Mouse (Mus musculus): ENCODE measurements around the gene Nup62. TPM values are rescaled to one million over a fixed set of nuclear protein-coding genes. Genes with fewer than 3 reads are reported as not detected.

The Nup62 gene
- polyA plus RNA-seq, 1 experiment: 59.4 TPM

DNA sequence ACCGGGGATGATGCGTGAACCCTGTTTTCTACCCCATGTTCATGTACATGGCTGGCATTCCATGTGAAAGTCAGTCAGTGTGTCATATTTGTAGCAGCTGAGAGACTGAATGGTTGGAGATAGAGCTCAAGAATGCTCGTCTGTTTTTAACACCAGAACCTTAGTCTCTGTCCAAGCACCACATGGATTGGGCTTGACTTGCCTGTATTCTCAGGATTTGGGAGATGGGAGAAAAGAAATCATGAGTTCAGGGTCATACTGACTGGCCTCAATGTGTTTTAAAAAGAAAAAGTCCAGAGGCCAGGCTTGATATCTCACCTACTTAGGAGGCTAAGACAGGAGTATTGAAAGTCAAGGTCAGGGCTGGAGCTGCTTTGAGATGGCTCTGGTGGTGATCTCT, 1.6 kb downstream of the Nup62 start:
- H3K36me3 ChIP-seq (replicated peaks; ENCODE audit: low read length): peaks cover 63% of the 10 kb centered on the region
- peak overlapping the region; percentile 98 for H3K4me3 ChIP-seq (replicated peaks)
- no peaks in the 10 kb centered on the region for H3K9me3 ChIP-seq
- no peaks in the 10 kb centered on the region for H3K27me3 ChIP-seq (replicated peaks)
- no peak for TF ChIP-seq GATA1 (IDR thresholded peaks at IDR 0.05; ENCODE audit: borderline replicate concordance, low read length)
- no peak for TF ChIP-seq FLI1 (IDR thresholded peaks at IDR 0.05; ENCODE audit: low read length)
- H3K4me1 ChIP-seq: peaks cover 75% of the 10 kb centered on the region

DNA sequence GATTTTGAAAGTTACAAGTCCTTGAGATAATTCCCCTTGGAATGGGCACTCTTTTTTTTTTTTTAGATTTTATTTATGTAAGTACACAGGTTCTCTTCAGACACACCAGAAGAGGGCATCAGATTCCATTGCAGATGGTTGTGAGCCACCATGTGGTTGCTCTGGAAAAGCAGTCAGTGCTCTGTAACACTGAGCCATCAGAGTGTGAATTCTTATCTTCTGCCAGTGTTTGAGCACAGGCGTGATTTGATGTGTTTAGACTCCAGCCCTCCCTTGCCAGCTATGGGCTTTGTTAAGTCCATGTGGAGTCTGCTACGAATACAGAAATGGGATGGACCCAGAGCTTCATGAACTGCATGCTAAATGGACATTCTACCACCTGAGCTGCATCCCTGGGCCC, 2.3 kb downstream of the Nup62 start:
- no peak for TF ChIP-seq GATA1 (IDR thresholded peaks at IDR 0.05; ENCODE audit: borderline replicate concordance, low read length)
- no peak for TF ChIP-seq FLI1 (IDR thresholded peaks at IDR 0.05; ENCODE audit: low read length)
- Histone ChIP-seq H3K9me3 (no peaks in the 10 kb centered on the region), H3K4me1 (peaks cover 75% of the 10 kb centered on the region), H3K27me3 (replicated peaks) (no peaks in the 10 kb centered on the region), H3K4me3 (replicated peaks) (peak overlapping the region; percentile 98), H3K36me3 (replicated peaks; ENCODE audit: low read length) (peaks cover 62% of the 10 kb centered on the region)

DNA sequence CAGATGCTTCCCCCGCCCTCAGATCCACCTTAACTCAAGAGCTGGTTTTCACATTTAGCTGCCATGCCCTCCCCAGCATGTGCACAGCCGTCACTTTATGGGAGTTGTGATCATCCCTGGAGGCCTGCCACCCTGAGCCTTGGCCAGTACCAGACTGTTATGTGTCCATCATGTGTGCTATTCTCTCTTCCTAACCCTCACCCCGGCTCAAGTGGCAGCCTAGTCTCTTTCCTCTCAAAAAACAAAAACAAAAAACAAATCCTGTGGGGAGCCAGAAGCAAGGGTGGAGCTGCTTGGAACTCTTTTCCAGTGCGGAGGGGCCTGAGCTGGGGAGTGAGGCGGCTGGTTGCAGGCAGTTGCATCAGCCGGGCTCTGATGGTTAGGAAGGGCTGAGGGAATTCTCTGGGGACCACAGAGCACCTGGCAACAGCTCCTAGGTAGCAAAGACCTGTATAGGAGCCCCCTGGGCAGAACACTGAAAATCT, 2.9 kb downstream of the Nup62 start:
- peak overlapping the region; percentile 98 for H3K4me3 ChIP-seq (replicated peaks)
- peaks cover 82% of the 10 kb centered on the region for H3K4me1 ChIP-seq
- no peaks in the 10 kb centered on the region for H3K27me3 ChIP-seq (replicated peaks)
- H3K9me3 ChIP-seq: no peaks in the 10 kb centered on the region
- peaks cover 62% of the 10 kb centered on the region for H3K36me3 ChIP-seq (replicated peaks; ENCODE audit: low read length)
- no peak for TF ChIP-seq GATA1 (IDR thresholded peaks at IDR 0.05; ENCODE audit: borderline replicate concordance, low read length)
- no peak for TF ChIP-seq FLI1 (IDR thresholded peaks at IDR 0.05; ENCODE audit: low read length)

DNA sequence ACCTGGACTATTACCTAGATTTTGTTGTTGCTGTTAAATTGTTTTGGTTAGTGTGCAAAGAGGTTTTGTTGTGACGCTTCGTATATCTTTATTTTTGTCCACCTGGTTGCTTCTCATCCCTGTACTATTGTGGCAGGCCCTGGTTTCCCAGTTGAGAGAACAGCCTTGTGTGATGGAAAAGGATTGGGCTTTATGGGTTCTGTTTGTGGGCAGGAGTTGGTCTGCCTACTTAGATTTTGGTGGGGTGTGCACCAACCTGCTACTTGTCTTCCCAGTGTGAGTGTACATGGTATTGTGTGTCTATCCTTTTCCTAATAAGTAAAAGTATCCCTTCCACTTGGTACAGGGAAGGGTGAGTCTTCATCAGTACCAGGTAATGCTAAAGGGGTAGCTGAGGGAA, 3.5 kb downstream of the Nup62 start:
- Histone ChIP-seq H3K9me3 (no peaks in the 10 kb centered on the region), H3K36me3 (replicated peaks; ENCODE audit: low read length) (peaks cover 58% of the 10 kb centered on the region), H3K27me3 (replicated peaks) (no peaks in the 10 kb centered on the region), H3K4me3 (replicated peaks) (peak overlapping the region; percentile 98), H3K4me1 (peaks cover 82% of the 10 kb centered on the region)
- no peak for TF ChIP-seq GATA1 (IDR thresholded peaks at IDR 0.05; ENCODE audit: borderline replicate concordance, low read length)
- TF ChIP-seq FLI1 (IDR thresholded peaks at IDR 0.05; ENCODE audit: low read length): no peak

DNA sequence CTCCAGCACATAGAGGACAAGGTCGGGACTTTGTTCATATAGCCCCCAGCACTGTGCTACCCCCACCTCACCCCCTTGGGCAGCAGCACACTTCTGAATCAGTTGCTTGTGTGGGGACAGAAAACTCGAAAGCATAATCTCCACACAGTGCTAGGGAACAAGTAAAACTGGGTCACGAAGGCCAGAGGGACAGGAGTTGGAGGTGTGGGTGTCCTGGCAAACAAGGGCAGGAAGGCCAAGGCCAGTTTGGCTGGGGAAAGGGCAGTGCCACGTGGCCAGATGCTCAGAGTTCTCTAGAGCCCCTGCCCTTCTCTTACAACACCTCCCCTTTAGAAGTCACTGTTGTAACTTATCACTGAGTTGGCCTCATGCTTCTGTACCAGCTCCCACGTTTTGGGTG, 4.0 kb downstream of the Nup62 start:
- no peak for TF ChIP-seq GATA1 (IDR thresholded peaks at IDR 0.05; ENCODE audit: borderline replicate concordance, low read length)
- TF ChIP-seq FLI1 (IDR thresholded peaks at IDR 0.05; ENCODE audit: low read length): no peak
- peak overlapping the region; percentile 98 for H3K4me3 ChIP-seq (replicated peaks)
- H3K9me3 ChIP-seq: no peaks in the 10 kb centered on the region
- H3K36me3 ChIP-seq (replicated peaks; ENCODE audit: low read length): peaks cover 57% of the 10 kb centered on the region
- no peaks in the 10 kb centered on the region for H3K27me3 ChIP-seq (replicated peaks)
- H3K4me1 ChIP-seq: peaks cover 82% of the 10 kb centered on the region

DNA sequence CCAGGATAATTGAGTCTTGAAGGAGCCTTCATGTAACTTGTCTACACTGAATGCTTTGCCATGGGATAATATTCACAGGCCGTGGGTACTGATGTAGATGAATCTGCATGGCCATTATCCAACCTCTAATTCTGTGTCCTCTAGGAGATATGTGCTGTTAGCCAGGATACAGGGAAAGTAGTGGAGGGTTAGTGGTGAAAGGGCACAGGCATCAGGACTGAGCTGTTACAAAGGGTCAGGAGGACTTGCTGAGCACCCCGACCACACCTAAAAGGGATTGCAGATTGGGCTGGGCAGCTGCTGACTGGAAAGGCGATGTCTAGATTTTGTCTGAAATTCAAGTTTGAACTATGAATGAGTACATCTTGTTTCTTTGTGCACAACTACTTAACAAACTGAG, 4.6 kb downstream of the Nup62 start:
- H3K4me1 ChIP-seq: peaks cover 82% of the 10 kb centered on the region
- no peak for TF ChIP-seq GATA1 (IDR thresholded peaks at IDR 0.05; ENCODE audit: borderline replicate concordance, low read length)
- peak overlapping the region; percentile 35 for H3K4me3 ChIP-seq (replicated peaks)
- H3K9me3 ChIP-seq: no peaks in the 10 kb centered on the region
- H3K36me3 ChIP-seq (replicated peaks; ENCODE audit: low read length): peaks cover 60% of the 10 kb centered on the region
- no peaks in the 10 kb centered on the region for H3K27me3 ChIP-seq (replicated peaks)

DNA sequence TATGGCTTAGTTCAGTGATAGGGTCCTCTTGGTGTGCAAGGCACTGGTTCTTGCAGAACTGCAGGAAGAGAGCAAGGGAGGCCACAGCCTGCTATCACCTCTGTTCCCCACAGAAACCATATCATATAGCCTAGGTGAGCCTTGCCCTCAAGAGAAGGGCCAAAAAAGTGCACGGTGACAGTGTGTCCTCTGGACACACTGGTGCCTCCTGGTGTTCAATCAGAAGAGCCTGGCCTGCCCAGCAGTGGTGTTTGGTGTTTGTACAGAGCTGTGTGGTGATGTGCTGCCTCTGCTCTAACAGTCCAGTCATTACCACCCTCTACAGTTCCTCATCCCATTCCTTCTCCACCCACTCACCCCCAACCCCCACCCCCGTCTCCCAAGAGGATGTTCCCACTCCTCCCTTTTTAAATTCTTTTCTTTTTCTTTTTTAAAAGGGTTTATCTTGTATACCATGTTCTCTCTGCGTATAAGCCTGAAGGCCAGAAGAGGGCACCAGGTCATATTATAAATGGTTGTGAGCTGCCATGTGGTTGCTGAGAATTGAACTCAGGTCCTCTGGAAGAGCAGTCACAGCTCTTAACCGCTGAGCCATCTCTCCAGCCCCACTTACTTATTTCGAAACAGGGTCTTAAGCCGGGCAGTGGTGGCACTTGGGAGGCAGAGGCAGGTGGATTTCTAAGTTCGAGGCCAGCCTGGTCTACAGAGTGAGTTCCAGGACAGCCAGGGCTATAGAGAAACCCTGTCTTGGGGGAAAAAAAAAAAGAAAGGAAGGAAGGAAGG, 6.0 kb downstream of the Nup62 start:
- no peaks in the 10 kb centered on the region for H3K27me3 ChIP-seq (replicated peaks)
- H3K36me3 ChIP-seq (replicated peaks; ENCODE audit: low read length): peaks cover 72% of the 10 kb centered on the region
- no peak for TF ChIP-seq FLI1 (IDR thresholded peaks at IDR 0.05; ENCODE audit: low read length)
- no peak for TF ChIP-seq GATA1 (IDR thresholded peaks at IDR 0.05; ENCODE audit: borderline replicate concordance, low read length)
- H3K4me3 ChIP-seq (replicated peaks): peak overlapping the region; percentile 56
- no peaks in the 10 kb centered on the region for H3K9me3 ChIP-seq
- peaks cover 95% of the 10 kb centered on the region for H3K4me1 ChIP-seq

DNA sequence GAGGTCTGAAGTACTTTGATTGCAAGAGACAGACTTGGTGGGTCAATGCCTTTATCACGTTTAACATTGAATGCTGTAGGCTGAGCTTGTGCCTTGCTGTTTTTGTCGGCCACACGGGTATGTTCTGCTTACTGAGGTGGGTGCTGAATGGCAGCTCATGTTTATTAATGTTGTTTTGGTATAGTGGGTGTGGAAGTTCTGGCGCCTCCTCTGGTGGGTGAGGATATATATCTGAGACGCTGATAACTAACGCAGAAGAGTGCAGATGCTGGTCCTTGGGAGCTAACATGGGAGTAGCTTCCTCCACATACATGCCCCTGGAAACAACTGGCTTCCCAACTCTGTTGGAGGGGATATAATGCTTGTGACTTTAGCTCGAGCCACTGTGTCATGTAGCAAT, 7.5 kb downstream of the Nup62 start:
- Histone ChIP-seq H3K36me3 (replicated peaks; ENCODE audit: low read length) (peaks cover 85% of the 10 kb centered on the region), H3K4me1 (peaks cover 97% of the 10 kb centered on the region)

DNA sequence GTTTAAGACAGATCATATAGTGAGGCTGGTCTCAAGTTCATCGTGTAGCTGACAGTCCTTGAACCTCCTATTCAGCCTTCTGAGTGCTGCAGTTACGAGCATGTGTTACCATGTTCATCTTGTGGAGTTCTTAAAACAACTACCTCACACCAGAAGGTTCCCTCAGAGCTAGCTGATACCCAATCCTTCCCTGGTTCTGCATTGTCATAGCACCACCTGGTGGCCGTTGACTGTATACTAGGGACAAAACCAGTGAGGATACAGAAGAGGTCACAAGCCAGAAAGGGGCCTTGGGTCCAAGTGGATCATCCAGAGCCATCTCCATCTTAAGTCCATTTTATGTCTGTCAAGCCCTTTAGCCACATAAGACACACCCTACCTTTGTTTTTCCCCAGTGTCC, 9.0 kb downstream of the Nup62 start:
- Histone ChIP-seq H3K4me3 (replicated peaks) (no peak overlapping the region), H3K9me3 (no peaks in the 10 kb centered on the region), H3K4me1 (peaks cover 95% of the 10 kb centered on the region), H3K27me3 (replicated peaks) (no peaks in the 10 kb centered on the region), H3K36me3 (replicated peaks; ENCODE audit: low read length) (peaks cover 89% of the 10 kb centered on the region)
- TF ChIP-seq GATA1 (IDR thresholded peaks at IDR 0.05; ENCODE audit: borderline replicate concordance, low read length): no peak
- no peak for TF ChIP-seq FLI1 (IDR thresholded peaks at IDR 0.05; ENCODE audit: low read length)

More for the DNA sequence above, 7.5 kb downstream of the Nup62 start:
- TF ChIP-seq FLI1 (IDR thresholded peaks at IDR 0.05; ENCODE audit: low read length): no peak
- no peak for TF ChIP-seq GATA1 (IDR thresholded peaks at IDR 0.05; ENCODE audit: borderline replicate concordance, low read length)
- Histone ChIP-seq H3K4me3 (replicated peaks) (no peak overlapping the region), H3K9me3 (no peaks in the 10 kb centered on the region), H3K27me3 (replicated peaks) (no peaks in the 10 kb centered on the region)

DNA sequence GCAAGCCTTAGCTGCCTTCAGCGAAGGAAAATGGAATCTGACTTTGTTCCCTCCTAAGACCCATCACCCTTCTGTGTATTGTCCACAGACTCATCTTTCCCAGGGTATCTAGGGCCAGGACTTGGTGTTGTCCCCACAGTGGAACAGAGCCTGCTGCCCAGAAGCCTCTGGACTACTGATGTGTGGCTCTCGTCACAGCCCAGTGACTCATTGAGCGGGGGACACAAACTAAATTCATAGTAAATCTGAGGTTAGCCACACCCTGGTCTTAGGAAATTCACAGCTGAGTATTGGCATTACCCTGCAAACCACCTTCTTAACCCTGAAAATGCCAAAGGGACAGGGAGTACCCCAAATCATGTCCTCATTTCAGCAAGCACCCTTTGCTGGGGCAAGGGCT, 10.9 kb downstream of the Nup62 start:
- Histone ChIP-seq H3K4me1 (peaks cover 95% of the 10 kb centered on the region), H3K4me3 (replicated peaks) (no peak overlapping the region), H3K36me3 (replicated peaks; ENCODE audit: low read length) (peaks cover 89% of the 10 kb centered on the region), H3K9me3 (no peaks in the 10 kb centered on the region), H3K27me3 (replicated peaks) (no peaks in the 10 kb centered on the region)
- no peak for TF ChIP-seq FLI1 (IDR thresholded peaks at IDR 0.05; ENCODE audit: low read length)
- no peak for TF ChIP-seq GATA1 (IDR thresholded peaks at IDR 0.05; ENCODE audit: borderline replicate concordance, low read length)
